Mouse (Mus musculus) CH12.LX (cell line): ENCODE data around the gene Slc2a8. TPM values are rescaled to one million over a fixed set of nuclear protein-coding genes. Genes with fewer than 3 reads are reported as not detected.

Source experiments
- DNase-seq: peaks from one replicate; pipeline ENCODE4 v3.0.0-alpha.2; 2013; ENCODE audit errors: extremely low read depth
- H3K27ac ChIP-seq: 2 replicates; pipeline ENCODE4 v1.5.1; 2012; ENCODE audit warnings: low read depth, mild to moderate bottlenecking, control low read depth, moderate library complexity; ENCODE audit not compliant: insufficient read depth
- H3K27me3 ChIP-seq: replicated peaks from 2 replicates; pipeline ENCODE3; 2012; ENCODE audit warnings: inconsistent platforms
- H3K36me3 ChIP-seq, 2 experiments: replicated peaks in 1 of 2; 2 replicates each; pipeline versions ENCODE3 to v1.6.1; 2012; ENCODE audit warnings: inconsistent platforms in 1 of 2, low read length in 1 of 2, mild to moderate bottlenecking in 1 of 2, mixed read lengths in 1 of 2, moderate library complexity in 1 of 2; ENCODE audit not compliant: control insufficient read depth in 1 of 2, insufficient read depth in 1 of 2
- H3K4me1 ChIP-seq, 2 experiments: 2 replicates each; pipeline ENCODE4 v1.6.1; 2012; ENCODE audit warnings: inconsistent platforms in 1 of 2, moderate library complexity in 1 of 2; ENCODE audit not compliant: insufficient read depth in 2 of 2, control insufficient read depth in 1 of 2
- H3K4me2 ChIP-seq: 2 replicates; pipeline ENCODE4 v1.6.1; 2012; ENCODE audit warnings: low read depth, mild to moderate bottlenecking, control low read depth; ENCODE audit not compliant: poor library complexity, insufficient read depth, severe bottlenecking
- H3K4me3 ChIP-seq, 3 experiments: fragments of 150-350 bp in 1 of 3; sonication (generic) in 1 of 3; replicated peaks in 1 of 3; 2 replicates each; pipeline versions ENCODE3 to v1.5.1; 2011 to 2012; ENCODE audit warnings: low read depth in 2 of 3, low read length in 2 of 3, mild to moderate bottlenecking in 2 of 3, moderate library complexity in 2 of 3, control low read depth in 1 of 3, improper control_type of control experiment in 1 of 3, inconsistent platforms in 1 of 3, mixed read lengths in 1 of 3; ENCODE audit not compliant: poor library complexity in 1 of 3
- H3K79me2 ChIP-seq: replicated peaks from 2 replicates; pipeline ENCODE4 v1.6.1; 2012; ENCODE audit warnings: mild to moderate bottlenecking, moderate library complexity; ENCODE audit not compliant: control insufficient read depth, poor library complexity, insufficient read depth, severe bottlenecking; ENCODE audit errors: extremely low read depth
- H3K9ac ChIP-seq: 2 replicates; pipeline ENCODE4 v1.6.1; 2012; ENCODE audit warnings: low read depth, mild to moderate bottlenecking, control low read depth, moderate library complexity; ENCODE audit not compliant: insufficient read depth
- H3K9me3 ChIP-seq: replicated peaks from 2 replicates; pipeline ENCODE3; 2012; ENCODE audit warnings: low read length, inconsistent platforms, mixed read lengths
- CHD1 ChIP-seq: IDR thresholded peaks from 2 replicates; pipeline ENCODE4 v1.6.1; 2012; ENCODE audit warnings: low read depth, low read length, improper control_type of control experiment, inconsistent platforms
- CHD2 ChIP-seq: IDR thresholded peaks from 2 replicates; pipeline ENCODE4 v1.6.1; 2011; ENCODE audit warnings: low read length, improper control_type of control experiment
- CTCF ChIP-seq, 2 experiments: IDR thresholded peaks in 1 of 2; conservative IDR thresholded peaks in 1 of 2; 2 replicates each; pipeline ENCODE4 v1.5.1; 2011 to 2012; ENCODE audit warnings: low read depth in 2 of 2, low read length in 2 of 2, improper control_type of control experiment in 1 of 2, inconsistent platforms in 1 of 2, mild to moderate bottlenecking in 1 of 2, moderate library complexity in 1 of 2
- E2F4 ChIP-seq: IDR thresholded peaks from 2 replicates; pipeline ENCODE4 v1.6.1; 2011; ENCODE audit warnings: low read depth, low read length, improper control_type of control experiment; ENCODE audit not compliant: insufficient replicate concordance
- EP300 ChIP-seq: IDR thresholded peaks from 2 replicates; pipeline ENCODE4 v1.6.1; 2011; ENCODE audit warnings: low read length, improper control_type of control experiment
- ETS1 ChIP-seq: conservative IDR thresholded peaks from 2 replicates; pipeline ENCODE4 v1.6.1; 2012; ENCODE audit warnings: low read depth, mild to moderate bottlenecking, inconsistent platforms, low read length, improper control_type of control experiment, moderate library complexity
- HCFC1 ChIP-seq: IDR thresholded peaks from 2 replicates; pipeline ENCODE4 v1.6.1; 2012; ENCODE audit warnings: low read depth, mild to moderate bottlenecking, inconsistent platforms, low read length, improper control_type of control experiment
- IRF4 ChIP-seq: IDR thresholded peaks from 2 replicates; pipeline ENCODE4 v1.6.1; 2014; ENCODE audit warnings: low read depth, mild to moderate bottlenecking, inconsistent platforms, low read length, improper control_type of control experiment
- JUN ChIP-seq: IDR thresholded peaks from 2 replicates; pipeline ENCODE4 v1.6.1; 2011; ENCODE audit warnings: low read depth, mild to moderate bottlenecking, low read length, improper control_type of control experiment, moderate library complexity; ENCODE audit not compliant: insufficient read depth
- JUND ChIP-seq: conservative IDR thresholded peaks from 2 replicates; pipeline ENCODE4 v1.6.1; 2011; ENCODE audit warnings: low read depth, low read length, improper control_type of control experiment
- KAT2A ChIP-seq: IDR thresholded peaks from 2 replicates; pipeline ENCODE4 v1.6.1; 2012; ENCODE audit warnings: low read length, improper control_type of control experiment, inconsistent platforms; ENCODE audit not compliant: insufficient replicate concordance
- MAX ChIP-seq: IDR thresholded peaks from 2 replicates; pipeline ENCODE4 v1.6.1; 2011; ENCODE audit warnings: low read length, improper control_type of control experiment
- MAZ ChIP-seq: IDR thresholded peaks from 2 replicates; pipeline ENCODE4 v1.6.1; 2012; ENCODE audit warnings: low read depth, mild to moderate bottlenecking, inconsistent platforms, low read length, improper control_type of control experiment, moderate library complexity
- MEF2A ChIP-seq: IDR thresholded peaks from 2 replicates; pipeline ENCODE4 v1.6.1; 2014; ENCODE audit warnings: low read depth, mild to moderate bottlenecking, inconsistent platforms, low read length, improper control_type of control experiment, borderline replicate concordance
- MYC ChIP-seq: IDR thresholded peaks from 2 replicates; pipeline ENCODE4 v1.6.1; 2011; ENCODE audit warnings: low read depth, mild to moderate bottlenecking, improper control_type of control experiment, low read length
- PAX5 ChIP-seq: IDR thresholded peaks from 2 replicates; pipeline ENCODE4 v1.6.1; 2012; ENCODE audit warnings: low read length, inconsistent platforms, mixed read lengths
- POLR2A ChIP-seq: IDR thresholded peaks from 2 replicates; pipeline ENCODE4 v1.6.1; 2011; ENCODE audit warnings: low read depth, mild to moderate bottlenecking, improper control_type of control experiment, low read length
- RCOR1 ChIP-seq: conservative IDR thresholded peaks from 2 replicates; pipeline ENCODE4 v1.6.1; 2012; ENCODE audit warnings: low read depth, mild to moderate bottlenecking, inconsistent platforms, low read length, improper control_type of control experiment
- SMC3 ChIP-seq: IDR thresholded peaks from 2 replicates; pipeline ENCODE4 v1.6.1; 2011; ENCODE audit warnings: low read depth, low read length, improper control_type of control experiment
- UBTF ChIP-seq: IDR thresholded peaks from 2 replicates; pipeline ENCODE4 v1.6.1; 2012; ENCODE audit warnings: low read depth, mild to moderate bottlenecking, inconsistent platforms, low read length, improper control_type of control experiment, moderate library complexity
- USF1 ChIP-seq: IDR thresholded peaks from 2 replicates; pipeline ENCODE4 v1.6.1; 2014; ENCODE audit warnings: low read depth, mild to moderate bottlenecking, inconsistent platforms, low read length, improper control_type of control experiment
- USF2 ChIP-seq: conservative IDR thresholded peaks from 2 replicates; pipeline ENCODE4 v1.6.1; 2011; ENCODE audit warnings: low read depth, low read length, improper control_type of control experiment
- ZKSCAN1 ChIP-seq: IDR thresholded peaks from 2 replicates; pipeline ENCODE4 v1.6.1; 2012; ENCODE audit warnings: low read depth, inconsistent platforms, low read length, improper control_type of control experiment, borderline replicate concordance
- ZNF384 ChIP-seq: IDR thresholded peaks from 2 replicates; pipeline ENCODE4 v1.6.1; 2012; ENCODE audit warnings: low read depth, low read length, improper control_type of control experiment, inconsistent platforms
- dilution Hi-C: fragments of 300-500 bp; cut with MboI; formaldehyde crosslinking; loops from 2 replicates; pipeline ENCODE4 v1.14.3; 2020; ENCODE audit warnings: low sequenced_read_pairs; ENCODE audit not compliant: extremely low pct_unique_long_range_greater_than_20kb, extremely low pct_ligation_motif_present
- in situ Hi-C: fragments of 300-500 bp; cut with MboI; formaldehyde crosslinking; loops from 3 replicates; pipeline ENCODE4 v1.14.3; 2019; ENCODE audit warnings: low sequenced_read_pairs, low pct_ligation_motif_present, low pct_unique_long_range_greater_than_20kb, mixed read lengths
- polyA plus RNA-seq: library from polyadenylated mRNA; unstranded; fragments of >175 nt; gene quantifications from 2 replicates; pipeline ENCODE4 v1.2.1, GENCODE M21; 2012; ENCODE audit warnings: low read depth; ENCODE audit not compliant: insufficient read length
- total RNA-seq, 2 experiments: library from RNA; depleted of rRNA; stranded (reverse); fragments of 300-350 nt in 1 of 2; fragments of >200 nt in 1 of 2; gene quantifications; 2 replicates each; pipeline ENCODE4 v1.2.3; 2012 to 2014

Slc2a8 gene
- total and polyA plus RNA-seq, 3 experiments, result 1.1 to 5.6 (median 1.3) TPM

DNA sequence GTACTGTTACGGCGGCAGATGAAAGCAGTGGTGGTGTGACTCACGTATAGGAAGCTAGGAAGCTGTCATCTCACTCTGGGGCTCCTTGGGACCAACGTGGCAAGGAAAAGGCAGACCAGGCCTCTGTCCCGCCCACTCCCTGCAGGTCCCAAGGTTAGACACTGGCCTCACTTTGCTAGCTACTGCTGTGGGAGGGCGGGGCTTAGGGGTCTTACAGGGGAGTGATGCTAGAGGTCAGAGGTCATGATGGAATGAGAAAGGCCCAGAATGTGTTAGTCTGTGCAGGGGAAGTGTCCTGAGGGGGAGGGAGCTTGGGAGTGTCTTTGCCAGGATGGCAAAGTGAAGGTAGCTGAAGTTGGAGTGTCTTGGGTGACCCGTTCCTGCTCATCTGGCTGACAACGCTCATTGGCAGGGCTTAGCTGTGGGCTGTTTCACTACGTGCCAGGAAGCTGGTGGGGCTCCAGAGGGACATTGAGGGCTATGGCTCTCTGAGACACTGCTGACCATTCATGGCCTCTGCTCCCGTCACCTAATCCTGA, 57.5 kb downstream of the Slc2a8 start:
- Histone ChIP-seq H3K9me3 (no peaks in the 10 kb centered on the region), H3K27me3 (peaks cover 5% of the 10 kb centered on the region), H3K4me3 (no peak overlapping the region), H3K79me2 (no peaks in the 10 kb centered on the region), H3K27ac (no peak overlapping the region), H3K36me3 (peaks cover 7 to 26% of the 10 kb centered on the region in 2 experiments), H3K4me1 (peaks cover 0 to 11% of the 10 kb centered on the region in 2 experiments; a peak in 1 of 4 replicates), H3K9ac (no peak overlapping the region), H3K4me2 (no peak overlapping the region)
- no peak for DNase-seq
- in situ Hi-C loops, result no loop called here
- no peak for TF ChIP-seq MYC
- TF ChIP-seq E2F4, result no peak
- TF ChIP-seq ZNF384, result no peak
- TF ChIP-seq JUN, result no peak
- TF ChIP-seq JUND, result no peak
- TF ChIP-seq USF2, result no peak
- TF ChIP-seq UBTF, result no peak
- TF ChIP-seq MAZ, result no peak
- no peak for TF ChIP-seq ZKSCAN1
- TF ChIP-seq HCFC1, result no peak
- TF ChIP-seq KAT2A, result no peak
- TF ChIP-seq POLR2A, result no peak
- TF ChIP-seq RCOR1, result no peak
- TF ChIP-seq CHD2, result no peak
- dilution Hi-C loops, result no loop called here

DNA sequence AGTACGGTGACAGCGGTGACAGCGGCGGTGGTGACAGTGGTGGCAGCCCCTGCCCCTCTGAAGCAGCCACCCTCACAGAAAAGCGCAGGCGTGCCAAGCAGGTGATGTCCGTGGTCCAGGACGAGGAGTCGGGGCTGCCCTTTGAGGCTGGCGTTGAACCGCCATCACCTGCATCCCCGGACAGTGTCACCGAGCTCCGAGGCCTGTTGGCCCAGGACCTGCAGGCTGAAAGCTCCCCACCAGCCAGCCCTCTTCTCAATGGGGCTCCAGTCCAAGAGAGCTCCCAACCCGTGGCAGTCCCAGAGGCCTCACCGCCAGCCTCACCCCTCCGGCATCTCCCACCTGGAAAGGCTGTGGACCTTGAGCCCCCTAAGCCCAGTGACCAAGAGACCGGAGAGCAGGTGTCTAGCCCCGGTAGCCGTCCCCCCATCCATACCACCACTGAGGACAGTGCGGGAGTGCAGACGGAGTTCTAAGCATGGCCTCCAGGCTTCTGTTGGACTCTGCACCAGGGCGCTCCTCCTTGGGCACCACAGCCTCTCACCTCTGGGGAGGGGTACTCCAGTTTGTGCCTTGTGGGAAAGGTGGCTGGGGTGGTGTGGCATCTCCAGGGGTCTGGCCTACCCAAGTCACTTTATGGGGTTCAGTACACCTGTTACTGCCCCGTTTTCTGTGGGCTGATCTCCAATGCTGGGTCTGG, 58.2 kb downstream of the Slc2a8 start:
- no peaks in the 10 kb centered on the region for H3K79me2 ChIP-seq
- TF ChIP-seq CHD1, result no peak
- TF ChIP-seq SMC3, result no peak
- TF ChIP-seq CTCF (conservative IDR thresholded peaks at IDR 0.05 in 1 of 2, IDR thresholded peaks at IDR 0.05 in 1 of 2; ENCODE audit: low read depth in 2 of 2, low read length in 2 of 2), result no peak
- no peak for TF ChIP-seq USF1
- TF ChIP-seq E2F4, result no peak
- no peak for TF ChIP-seq MAX
- TF ChIP-seq IRF4, result no peak
- no peak for TF ChIP-seq MEF2A
- TF ChIP-seq ETS1, result no peak
- no peak for TF ChIP-seq USF2
- no peak for TF ChIP-seq PAX5
- TF ChIP-seq EP300, result no peak
- H3K9me3 ChIP-seq, result no peaks in the 10 kb centered on the region
- H3K27me3 ChIP-seq, result peaks cover 5% of the 10 kb centered on the region
- H3K9ac ChIP-seq, result no peak overlapping the region
- DNase-seq, result no peak
- in situ Hi-C loops, result no loop called here
- H3K4me3 ChIP-seq, result no peak overlapping the region
- peaks cover 4 to 19% of the 10 kb centered on the region in 2 experiments for H3K36me3 ChIP-seq
- no peak overlapping the region for H3K4me2 ChIP-seq
- H3K27ac ChIP-seq, result no peak overlapping the region
- dilution Hi-C loops, result no loop called here
- H3K4me1 ChIP-seq, result peaks cover 0 to 10% of the 10 kb centered on the region in 2 experiments; a peak in 1 of 4 replicates
